Mouse (Mus musculus): ENCODE measurements around the gene Myo3b. TPM values are rescaled to one million over a fixed set of nuclear protein-coding genes. Genes with fewer than 3 reads are reported as not detected.
A peak's percentile ranks its signal among the peaks of the same experiment; 100 is the strongest.
"Not testable (repeated sequence)": the region's sequence is repeated elsewhere in the genome, so short reads cannot be mapped to it uniquely, and the experiment has no call there.

Gene Myo3b
- total RNA-seq (2021) (not detected), polyA plus RNA-seq (2012; rRNA removed) (0.02 TPM in 1 of 2 replicates, not detected in the other)
- long read RNA-seq: 0 reads

GRCm38 (mm10) chr2:70038752-70039151 lies at the start of gene Myo3b:
TSS of gene Myo3b (plus strand) at chr2:70039126.
- no peak for DNase-seq

- DNase-seq: no peak
Measured at GRCm38 (mm10) chr2:69989224-69989623, 49.7 kb upstream of the Myo3b start.

DNA sequence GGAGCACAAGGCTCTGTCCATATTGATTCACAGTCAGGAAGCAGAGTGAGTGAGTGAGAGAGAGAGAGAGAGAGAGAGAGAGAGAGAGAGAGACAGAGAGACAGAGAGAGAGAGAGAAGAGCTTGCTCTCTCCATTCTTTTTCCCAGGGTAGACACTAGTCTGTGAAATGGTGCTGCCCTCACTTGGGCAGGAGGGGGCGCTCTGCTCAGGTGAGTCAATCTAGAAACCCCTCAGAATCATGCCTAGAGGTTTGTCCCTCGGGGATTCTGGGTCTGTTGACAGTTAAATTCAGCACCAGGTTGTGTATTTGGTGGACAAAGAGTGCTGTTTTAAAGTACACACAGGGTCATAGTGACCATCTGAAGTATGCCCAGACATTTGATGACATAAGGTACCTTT lies 48.3 kb upstream of the Myo3b start:
- no peak for DNase-seq

DNA sequence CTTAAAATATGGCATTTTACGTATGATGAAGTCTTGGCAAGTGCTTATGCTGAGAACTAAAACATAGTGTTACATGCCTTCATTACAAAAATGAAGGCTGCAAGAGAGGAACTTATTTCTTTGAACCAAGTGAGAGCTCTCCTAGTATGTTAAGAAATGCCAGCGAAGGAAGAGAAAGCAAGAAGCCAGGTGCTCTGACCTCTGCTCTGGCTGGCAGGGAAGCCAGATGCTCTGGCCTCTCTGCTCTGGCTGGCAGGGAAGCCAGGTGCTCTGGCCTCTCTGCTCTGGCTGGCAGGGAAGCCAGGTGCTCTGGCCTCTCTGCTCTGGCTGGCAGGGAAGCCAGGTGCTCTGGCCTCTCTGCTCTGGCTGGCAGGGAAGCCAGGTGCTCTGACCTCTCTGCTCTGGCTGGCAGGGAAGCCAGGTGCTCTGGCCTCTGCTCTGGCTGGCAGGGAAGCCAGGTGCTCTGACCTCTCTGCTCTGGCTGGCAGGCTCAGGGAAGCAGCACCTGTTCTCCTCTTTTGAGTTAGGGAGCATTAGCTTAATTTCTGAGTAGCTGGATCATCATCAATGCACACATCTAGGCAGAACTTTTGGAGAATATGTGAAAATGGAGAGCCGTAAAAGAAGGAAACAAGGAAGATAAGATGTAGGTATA lies 44.7 kb upstream of the Myo3b start:
- DNase-seq: not testable (repeated sequence)

DNA sequence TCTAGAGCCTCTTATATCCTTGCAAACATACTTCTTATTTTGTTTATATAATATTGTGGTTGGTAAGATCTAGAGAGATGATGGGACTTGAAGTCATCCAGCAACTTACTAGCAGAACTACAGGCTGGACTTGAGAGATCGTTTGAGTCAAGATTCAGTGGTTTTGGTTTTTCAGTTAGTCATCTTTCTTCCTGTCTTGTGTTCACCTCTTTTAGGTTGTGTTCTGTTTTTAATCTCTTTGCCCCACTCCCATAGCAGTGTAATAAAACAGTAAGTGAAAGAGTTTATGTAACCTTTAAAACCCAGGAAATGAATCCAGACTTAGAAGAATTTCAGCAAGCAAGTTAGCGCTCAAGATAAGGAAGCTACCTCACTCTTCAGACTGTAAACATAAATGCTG lies 44.1 kb upstream of the Myo3b start:
- no peak for DNase-seq

DNA sequence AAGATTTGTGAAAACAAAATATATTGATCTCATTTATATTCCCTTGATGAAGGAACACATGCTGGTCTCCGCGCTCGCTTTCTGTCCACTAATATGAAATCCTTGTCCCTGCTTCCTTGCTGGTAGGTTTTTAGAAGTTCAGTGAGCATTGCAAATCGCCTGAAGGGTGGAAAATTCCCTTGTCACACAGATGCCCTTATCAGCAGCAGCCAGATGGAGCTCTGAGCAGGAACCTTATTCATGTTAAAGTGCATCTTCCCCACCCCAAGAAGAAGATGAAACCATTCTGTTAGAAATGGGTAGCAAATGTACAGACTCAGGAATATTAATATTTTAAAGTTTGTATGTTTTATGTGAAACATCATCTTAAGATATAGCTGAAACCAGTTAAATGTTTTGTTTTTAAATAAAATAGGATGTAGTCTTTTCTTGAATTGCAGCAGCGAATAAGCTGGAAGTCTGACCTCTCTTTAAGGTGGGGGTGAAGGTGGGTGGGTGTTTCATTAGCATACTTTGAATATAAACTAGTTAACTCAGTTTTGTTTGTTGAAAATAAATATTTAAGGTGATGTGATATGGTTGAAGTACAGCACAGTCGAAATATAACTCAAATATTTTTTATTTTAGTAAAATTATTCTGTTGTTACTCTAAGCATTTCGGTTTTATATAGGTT lies 39.7 kb upstream of the Myo3b start:
- DNase-seq: no peak

- no peak for DNase-seq
Measured at GRCm38 (mm10) chr2:70000316-70000715, 38.6 kb upstream of the Myo3b start.

DNA sequence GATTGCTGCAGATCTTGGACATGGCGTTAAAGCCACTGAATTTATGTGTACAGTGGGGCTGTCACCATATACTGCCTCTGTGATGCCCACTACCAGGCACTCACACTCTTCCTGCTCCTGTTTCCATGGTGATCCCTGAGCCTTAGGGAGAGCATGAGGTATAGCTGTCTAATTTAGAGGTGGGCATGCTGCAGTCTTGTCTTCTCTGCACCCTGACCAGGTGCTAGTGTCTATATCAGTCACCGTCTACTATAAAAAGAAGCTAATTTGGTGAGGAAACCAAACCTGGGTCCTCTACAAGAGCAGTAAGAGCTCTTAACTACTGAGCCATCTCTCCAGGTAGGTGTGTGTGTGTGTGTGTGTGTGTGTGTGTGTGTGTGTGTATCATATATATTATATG lies 32.4 kb upstream of the Myo3b start:
- DNase-seq: no peak

- DNase-seq: no peak
Measured at GRCm38 (mm10) chr2:70012941-70013340, 26.0 kb upstream of the Myo3b start.

- peak; percentile 67 for DNase-seq
Measured at GRCm38 (mm10) chr2:70018236-70018635, 20.7 kb upstream of the Myo3b start.

DNA sequence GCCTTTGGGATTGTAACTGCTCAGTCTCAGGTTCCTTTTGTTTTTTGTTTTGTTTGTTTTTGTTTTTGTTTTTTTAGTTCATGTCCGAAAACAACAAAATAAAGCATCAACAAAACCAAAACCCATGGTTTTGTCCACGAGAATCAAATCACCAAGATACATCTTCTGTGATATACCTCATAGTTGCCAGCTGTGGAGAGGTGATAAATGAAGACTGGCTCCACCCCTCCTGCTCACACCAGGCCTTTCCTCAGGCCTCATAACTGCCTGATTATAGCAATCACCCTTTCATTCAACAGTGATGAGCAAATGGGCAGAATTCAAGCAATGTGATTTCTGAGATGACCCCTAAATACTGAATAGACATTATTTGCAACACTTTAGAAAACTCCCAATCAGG lies 14.5 kb upstream of the Myo3b start:
- no peak for DNase-seq

DNA sequence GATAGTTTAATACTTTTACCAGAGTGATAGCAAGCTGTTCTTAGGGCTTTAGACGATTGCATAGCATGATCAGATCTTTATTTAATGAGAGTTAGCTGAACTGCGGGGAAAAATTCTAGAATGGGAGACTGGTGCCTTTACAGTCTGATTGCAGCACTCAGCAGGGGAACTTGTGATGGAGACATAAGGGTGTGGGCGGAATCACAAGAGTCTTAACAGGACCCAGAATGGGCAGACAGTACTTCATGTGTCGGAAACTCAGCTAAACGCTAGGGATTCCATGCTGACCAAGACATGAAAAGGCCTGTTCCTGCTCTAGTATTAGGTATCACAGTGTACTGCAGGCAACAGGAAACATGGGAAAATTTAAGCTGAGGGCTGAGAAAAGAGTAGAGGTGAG lies 13.2 kb upstream of the Myo3b start:
- no peak for DNase-seq

DNA sequence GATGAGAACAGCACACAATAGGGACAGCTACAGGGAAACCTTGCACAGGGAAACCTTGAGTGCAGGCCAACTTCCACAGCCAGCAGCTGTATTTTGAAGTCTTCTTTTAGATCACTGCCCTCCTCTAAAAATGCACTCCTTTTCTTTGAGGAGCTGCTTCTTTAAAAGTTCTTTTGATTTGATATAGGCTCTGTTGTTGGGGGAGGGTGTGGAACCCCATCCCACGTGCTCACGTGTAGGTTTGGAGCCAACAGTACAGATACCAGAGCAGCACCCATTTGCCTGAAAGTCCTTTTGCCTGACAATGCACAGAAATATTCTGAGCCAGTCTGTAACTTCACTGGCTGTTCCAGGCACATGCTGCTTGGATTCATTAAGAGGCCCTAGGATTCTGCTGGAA lies 7.5 kb upstream of the Myo3b start:
- DNase-seq: peak; percentile 44

GRCm38 (mm10) chr2:70034895-70035294 lies 4.0 kb upstream of the Myo3b start:
- no peak for DNase-seq

- DNase-seq: no peak
Measured at GRCm38 (mm10) chr2:70035358-70035757, 3.6 kb upstream of the Myo3b start.

DNA sequence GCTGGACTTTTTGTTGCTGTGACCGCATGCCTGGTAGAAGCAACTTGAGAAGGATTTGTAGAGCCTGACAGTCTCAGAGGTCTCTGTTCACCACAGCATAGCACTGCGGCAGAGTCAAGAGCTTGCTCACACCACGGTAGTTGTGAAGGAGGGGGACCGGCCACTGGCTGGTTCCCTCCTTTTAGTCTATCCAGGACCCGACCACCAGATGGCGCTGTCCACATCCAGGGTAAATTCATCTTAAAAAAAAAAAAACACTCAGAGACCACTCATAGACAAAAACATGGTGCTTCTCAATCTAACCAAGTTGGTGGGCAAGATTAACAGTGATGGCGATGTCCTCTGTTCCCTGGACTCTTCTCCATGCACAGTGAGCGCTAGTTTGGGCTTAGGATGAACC lies 1.7 kb upstream of the Myo3b start:
- DNase-seq: no peak

DNA sequence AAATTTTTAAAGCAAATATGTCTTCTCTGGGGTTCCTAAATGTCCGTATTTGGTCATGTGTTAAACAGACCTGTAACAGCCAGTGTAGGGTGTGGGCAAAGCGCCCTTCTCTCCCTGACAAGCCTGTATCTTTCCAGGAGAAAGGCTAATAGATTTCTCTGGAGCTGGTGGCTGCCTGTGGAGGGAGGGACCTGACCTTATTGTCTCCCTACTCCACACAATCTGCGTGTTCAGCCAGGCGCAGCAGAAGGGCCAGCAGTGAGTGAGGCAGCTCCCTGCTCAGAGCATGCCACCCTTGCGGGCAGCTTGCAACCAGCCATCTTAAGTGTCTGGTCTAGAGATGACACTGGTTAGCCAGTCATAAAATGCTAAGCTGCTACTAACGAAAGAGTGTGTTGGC lies 5.5 kb downstream of the Myo3b start:
- no peak for DNase-seq

DNA sequence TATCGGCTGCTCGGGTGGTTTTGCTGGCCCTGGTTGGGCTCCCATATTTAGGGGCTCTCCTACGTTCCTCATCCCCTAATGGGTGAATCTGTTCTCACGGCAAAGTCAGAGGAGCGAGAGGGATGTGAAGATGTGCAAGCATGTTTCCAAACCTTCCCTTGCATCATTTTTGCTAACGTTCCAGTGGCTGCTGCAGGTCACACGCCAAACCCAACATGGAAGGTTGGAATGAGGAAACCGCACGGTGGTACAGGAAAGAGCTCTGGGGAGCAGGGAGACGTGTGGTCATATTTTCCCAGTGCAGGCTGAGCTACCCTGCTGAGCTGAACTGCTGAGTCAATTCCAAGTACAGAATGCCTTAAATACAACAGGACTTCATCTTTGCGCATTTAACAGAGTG lies 8.9 kb downstream of the Myo3b start:
- DNase-seq: no peak

GRCm38 (mm10) chr2:70053803-70054202 lies 14.9 kb downstream of the Myo3b start:
- DNase-seq: no peak

- DNase-seq: no peak
Measured at GRCm38 (mm10) chr2:70058201-70058600, 19.3 kb downstream of the Myo3b start.

DNA sequence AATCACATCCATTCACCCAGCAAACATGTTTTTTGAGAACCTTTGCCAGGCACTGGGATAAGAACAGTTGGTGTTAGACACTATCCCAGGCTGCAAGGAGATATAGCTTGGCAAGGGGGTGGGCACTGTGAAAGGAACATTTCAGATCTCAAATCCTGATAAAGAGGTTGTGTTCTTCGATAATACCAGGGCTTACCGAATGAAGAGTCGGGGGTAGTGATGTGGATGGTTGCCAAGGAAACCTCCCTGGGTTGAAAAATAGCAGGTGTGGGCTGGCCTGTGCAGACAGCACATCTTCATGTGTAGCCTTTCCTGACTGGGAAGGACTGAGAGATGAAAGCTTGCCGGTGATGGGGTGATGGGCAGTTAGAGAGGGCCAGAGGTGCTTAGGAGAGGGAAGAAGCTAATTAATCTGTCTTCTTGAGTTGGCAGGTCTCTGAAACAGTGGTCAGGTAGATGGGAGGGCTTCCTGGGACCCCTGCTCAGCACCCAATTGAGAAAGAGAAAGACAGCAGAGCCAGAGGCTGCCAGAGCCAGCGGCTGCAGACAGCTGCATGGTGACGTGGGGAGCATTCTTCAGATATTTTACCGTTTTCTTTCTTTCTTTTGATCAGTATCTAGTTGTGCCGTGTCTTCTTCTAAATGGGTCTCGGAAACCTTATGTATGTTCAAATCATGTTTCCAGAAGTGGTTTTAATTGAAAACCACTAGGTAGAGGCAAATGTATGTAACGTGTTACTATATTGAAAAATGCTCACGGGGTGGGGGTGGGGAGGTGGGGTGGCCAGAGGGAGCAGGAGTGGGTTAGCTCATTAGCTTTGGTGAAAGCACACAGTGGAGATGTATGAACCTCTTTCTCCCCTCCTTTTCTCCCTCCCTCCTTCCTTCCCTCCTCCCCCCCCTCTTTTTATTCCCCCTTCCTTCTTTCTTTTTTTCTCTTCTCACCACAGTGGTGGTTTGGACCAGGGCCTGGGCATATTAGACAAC lies 21.7 kb downstream of the Myo3b start:
- no peak for DNase-seq

DNA sequence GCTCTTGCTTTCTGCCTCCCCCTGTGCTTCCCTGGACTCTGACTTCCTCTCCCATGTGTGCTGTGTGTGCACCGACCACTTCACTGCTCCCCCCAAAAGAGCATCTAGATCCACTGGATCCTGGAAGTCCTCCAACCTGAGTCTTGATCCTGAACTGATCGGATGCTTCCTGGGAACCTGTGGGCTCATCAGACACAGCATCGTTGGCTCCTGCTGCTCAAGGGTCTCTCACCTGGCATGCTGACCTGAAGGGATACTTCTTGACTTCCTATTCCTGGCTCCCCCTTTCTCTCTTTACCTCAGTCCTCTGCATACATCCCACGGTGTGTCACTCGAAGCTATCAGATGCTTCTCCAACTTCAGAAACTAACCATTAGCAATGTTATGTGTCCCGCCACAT lies 26.2 kb downstream of the Myo3b start:
- DNase-seq: no peak

Measured in adrenal gland, adult 2 months (tissue).